Mouse (Mus musculus): ENCODE data around the gene Tmem178b.

GRCm38 (mm10) chr6:40078353-40078752 lies 205.3 kb downstream of the Tmem178b start:
- TF ChIP-seq CTCF (IDR thresholded peaks at IDR 0.05; ENCODE audit: control insufficient read depth, insufficient read depth, low read length) = no peak
- TF ChIP-seq POLR2A (IDR thresholded peaks at IDR 0.05; ENCODE audit: borderline replicate concordance, control insufficient read depth, low read depth, low read length) = no peak
